Mouse (Mus musculus) T-helper 2 cell (primary cell): ENCODE measurements around the gene Acaca.
"Not testable (repeated sequence)": the region's sequence is repeated elsewhere in the genome, so short reads cannot be mapped to it uniquely, and the experiment has no call there.

Experiments used
- in situ Hi-C: fragments of 300-600 bp; cut with MboI, MseI; formaldehyde crosslinking; loops from one replicate; pipeline ENCODE4 v1.15.1; 2025; ENCODE audit warnings: high pct_unique_total_duplicates

Gene Acaca

GRCm38 (mm10) chr11:84391126-84391525 is 261.7 kb downstream of the Acaca start:
- in situ Hi-C loops = no loop called here

DNA sequence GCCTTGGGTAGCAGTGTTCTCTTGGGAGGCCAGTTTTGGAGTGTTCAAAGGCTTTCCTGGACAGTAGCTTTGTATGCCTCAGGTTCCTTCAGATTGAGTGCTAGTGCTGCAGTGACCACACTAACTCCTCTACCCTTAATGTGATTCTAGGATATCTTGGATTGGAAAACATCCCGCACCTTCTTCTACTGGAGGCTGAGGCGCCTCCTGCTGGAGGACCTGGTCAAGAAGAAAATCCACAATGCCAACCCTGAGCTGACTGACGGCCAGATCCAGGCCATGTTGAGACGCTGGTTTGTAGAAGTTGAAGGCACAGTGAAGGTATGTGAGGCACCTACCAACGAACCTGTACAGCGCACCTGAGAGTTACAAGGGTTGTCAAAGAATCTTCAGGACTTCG is 262.6 kb downstream of the Acaca start:
- in situ Hi-C loops = not testable (repeated sequence)

GRCm38 (mm10) chr11:84393571-84393970 is 264.1 kb downstream of the Acaca start:
- in situ Hi-C loops = no loop called here

- in situ Hi-C loops = no loop called here
Observed at GRCm38 (mm10) chr11:84395010-84395409, 265.5 kb downstream of the Acaca start.

DNA sequence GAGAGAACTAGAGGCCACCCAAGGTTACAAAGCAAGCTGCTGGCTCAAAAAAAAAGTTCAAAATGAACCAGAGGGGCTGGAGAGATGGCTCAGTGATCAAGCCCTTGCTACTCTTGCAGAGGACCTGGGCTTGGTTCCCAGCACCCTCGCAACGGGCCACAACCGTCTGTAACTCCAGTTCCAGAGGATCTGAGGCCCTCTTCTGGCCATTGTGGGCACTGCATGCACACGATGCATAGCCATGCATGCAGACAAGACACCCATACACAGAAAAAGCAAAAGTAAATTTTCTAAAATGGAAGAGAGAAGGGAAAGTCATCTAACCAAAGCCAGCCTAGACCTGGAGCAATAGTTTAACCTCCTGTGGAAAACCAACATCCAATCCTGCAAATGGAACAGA is 277.3 kb downstream of the Acaca start:
- in situ Hi-C loops = no loop called here

- in situ Hi-C loops = no loop called here
Observed at GRCm38 (mm10) chr11:84410383-84410782, 280.9 kb downstream of the Acaca start.

- in situ Hi-C loops = no loop called here
Observed at GRCm38 (mm10) chr11:84410879-84411641, 281.6 kb downstream of the Acaca start.

- in situ Hi-C loops = no loop called here
Observed at GRCm38 (mm10) chr11:84411642-84412018, 282.2 kb downstream of the Acaca start.

GRCm38 (mm10) chr11:84412201-84412934 is 282.9 kb downstream of the Acaca start:
- in situ Hi-C loops = no loop called here

DNA sequence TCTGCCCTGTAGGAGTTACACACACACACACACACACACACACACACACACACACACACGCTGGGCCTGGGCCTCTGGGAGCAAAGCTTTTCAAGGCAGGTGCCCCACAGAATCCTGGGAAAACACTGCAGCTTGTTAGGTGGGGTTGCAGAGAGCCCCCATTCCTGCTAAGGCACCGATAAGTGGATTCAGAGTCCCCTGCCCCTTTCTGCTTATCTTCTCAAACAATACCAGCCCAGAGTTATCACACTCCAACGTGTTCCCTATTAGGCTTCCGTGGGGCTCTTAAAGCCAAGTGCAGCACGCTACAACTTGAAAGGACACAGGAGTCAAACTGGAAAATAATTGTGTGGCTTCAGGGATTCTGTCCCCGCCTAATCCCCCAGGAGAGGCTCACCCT is 283.6 kb downstream of the Acaca start:
- in situ Hi-C loops = no loop called here

DNA sequence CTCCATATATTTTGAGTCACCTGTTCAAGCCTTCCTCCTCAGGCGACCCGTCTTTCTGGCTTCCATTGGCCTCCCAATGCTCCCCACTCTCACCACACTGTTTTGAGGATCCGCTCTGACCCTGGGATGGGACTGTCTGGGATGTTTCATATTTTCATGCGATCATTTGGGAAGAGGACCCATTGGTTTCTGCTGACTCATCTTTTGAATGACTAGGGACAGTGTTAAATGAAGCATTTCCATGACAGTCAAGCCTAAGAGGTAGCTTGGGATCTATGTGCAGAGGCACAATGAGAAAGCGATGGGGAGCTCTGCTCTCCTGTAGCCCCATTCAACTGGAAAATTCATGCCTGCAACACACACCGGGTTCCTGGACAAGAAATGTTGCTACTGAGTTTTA is 291.3 kb downstream of the Acaca start:
- in situ Hi-C loops = no loop called here

DNA sequence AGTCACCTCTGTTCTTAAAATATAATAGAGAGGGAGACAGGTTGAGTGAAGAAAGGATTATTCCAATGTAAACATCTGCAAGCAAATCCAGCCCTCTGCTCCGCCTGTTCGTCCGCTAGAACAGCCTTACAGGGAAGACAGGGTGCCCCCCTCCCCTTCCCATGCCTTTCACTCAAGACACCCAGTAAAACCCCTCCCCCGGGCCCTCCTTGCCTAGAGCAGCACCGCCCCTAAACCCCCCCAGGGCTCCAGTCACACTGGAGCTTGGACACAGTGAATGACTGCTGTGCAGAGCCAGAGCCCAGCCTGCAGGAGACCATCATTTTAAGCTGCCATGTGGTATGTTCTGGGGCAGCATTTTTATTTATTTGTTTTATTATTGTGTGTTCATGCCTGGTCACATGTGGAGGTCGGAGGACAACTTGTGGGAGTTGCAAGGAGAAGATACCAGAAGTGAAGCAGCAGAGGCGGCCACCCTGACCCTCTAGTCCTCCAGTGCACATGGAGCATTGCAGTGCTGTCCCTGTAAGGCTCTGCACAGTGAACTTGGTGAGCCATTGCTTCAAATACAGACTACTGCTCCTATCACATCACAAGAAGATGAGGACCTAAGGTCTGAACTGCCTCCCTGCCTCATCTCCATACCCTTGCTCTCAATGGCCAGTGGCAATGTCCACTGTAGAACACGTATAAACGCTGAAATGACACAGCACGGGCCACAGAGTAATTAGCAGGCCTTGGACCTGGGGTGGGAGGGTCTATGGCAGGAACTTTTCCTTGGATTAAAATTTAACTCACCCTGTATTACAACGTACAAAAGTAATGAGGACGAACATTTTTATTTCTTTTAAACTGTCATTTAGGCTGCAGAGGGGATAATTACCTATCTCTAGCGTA is 296.5 kb downstream of the Acaca start:
- in situ Hi-C loops = no loop called here

DNA sequence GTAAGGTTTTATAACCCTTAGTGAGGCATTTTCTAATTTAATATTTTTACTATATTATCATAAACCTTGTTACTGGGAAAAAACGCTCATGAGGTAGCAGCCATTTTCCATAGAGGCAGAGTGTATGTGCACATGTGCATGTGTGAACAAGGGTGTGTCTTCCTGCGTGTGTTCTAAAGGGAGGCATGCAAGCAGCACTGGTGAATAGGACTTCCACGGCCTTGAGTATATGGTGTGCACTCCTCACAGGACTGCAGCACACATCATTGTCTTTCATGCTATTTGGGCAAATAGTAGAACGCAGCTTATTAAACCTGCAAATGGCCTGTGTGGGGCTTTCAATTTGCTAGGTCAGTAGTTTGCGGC is 297.1 kb downstream of the Acaca start:
- in situ Hi-C loops = no loop called here

- in situ Hi-C loops = no loop called here
Observed at GRCm38 (mm10) chr11:84429581-84429980, 300.1 kb downstream of the Acaca start.

- in situ Hi-C loops = no loop called here
Observed at GRCm38 (mm10) chr11:84430336-84430735, 300.9 kb downstream of the Acaca start.

DNA sequence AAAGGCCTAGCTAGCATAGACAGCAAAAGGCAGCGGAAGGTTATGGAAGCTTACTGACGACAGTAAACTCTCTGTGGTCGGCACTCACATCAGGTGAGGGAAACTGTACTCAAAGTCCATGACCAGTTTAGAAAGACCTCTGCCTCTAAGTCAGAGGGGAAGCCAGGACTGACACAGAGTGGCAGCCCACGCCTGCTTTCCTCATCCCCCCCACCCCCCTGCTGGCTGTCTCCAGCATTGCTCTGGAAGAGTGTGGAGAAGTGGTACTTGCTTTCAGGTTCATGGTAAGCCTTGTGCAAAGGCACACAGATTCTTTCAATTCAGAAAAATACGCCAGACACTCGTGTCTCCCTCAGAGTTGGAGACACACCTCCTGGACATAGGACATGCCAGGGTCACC is 305.4 kb downstream of the Acaca start:
- in situ Hi-C loops = no loop called here

- in situ Hi-C loops = no loop called here
Observed at GRCm38 (mm10) chr11:84440402-84440801, 310.9 kb downstream of the Acaca start.

GRCm38 (mm10) chr11:84442554-84443331 is 313.3 kb downstream of the Acaca start:
- in situ Hi-C loops = no loop called here
